Mouse (Mus musculus): ENCODE data around the gene Klhl29. TPM values are rescaled to one million over a fixed set of nuclear protein-coding genes. Genes with fewer than 3 reads are reported as not detected.

The Klhl29 gene
- total RNA-seq, 2 experiments from 2014 or later = not detected

DNA sequence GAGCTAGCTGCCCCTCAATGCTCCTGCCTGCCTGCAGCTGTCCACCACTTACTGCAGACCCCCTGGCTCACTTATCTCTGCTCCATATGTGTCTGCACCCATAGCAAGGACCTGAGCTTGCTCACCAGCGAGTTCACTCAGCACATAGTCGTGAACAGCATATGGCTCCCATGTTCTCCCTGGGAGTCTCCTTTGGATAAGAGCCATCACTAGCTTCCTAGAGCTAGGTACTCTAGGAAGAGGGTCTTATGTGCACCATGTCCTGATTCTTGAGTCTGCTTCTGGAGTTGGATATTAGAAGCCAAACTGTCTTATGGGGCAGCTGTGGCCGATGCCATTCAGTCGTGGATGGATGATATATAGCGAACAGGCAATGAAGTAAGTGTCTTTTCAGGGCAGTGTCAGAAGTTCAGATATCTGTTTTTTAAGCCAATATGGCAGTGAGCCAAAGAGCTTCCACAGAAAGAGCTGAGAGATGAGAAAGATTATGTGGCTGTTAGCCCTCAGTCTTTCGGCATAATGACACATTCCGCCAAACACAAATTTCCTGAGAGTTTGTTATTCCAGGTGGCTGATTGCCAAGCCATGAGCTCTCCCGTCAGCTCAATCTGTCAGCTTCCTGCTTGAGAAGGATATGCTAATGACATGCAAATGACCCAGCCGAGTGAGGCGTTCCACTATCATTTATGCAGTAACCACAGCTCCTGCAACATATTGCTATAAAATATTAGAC is 287.5 kb downstream of the Klhl29 start:
- no peak for ATAC-seq (replicated peaks; ENCODE audit: poor library complexity, severe bottlenecking)

DNA sequence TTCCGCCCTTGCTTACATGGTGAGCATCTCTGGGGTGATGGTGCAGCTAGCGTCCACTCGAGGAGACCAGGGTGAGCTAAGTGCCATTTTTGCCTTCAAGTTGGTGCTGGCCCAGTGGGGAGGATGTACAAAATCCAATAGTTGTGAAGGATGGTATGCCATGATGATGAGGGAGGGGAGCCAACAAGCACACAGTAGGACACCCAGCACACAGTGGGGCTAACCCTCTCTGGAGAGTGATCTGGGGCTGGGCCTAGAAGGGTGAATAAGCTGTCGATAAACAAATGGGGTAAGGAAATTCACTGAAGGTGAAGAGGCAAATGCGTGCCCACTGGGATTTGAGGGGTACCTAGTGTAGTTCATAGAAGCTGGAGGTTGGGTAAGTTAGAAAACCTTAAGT is 290.8 kb downstream of the Klhl29 start:
- ATAC-seq (replicated peaks; ENCODE audit: poor library complexity, severe bottlenecking) = no peak

GRCm38 (mm10) chr12:5081480-5081879 is 294.0 kb downstream of the Klhl29 start:
- ATAC-seq (replicated peaks; ENCODE audit: poor library complexity, severe bottlenecking) = no peak

DNA sequence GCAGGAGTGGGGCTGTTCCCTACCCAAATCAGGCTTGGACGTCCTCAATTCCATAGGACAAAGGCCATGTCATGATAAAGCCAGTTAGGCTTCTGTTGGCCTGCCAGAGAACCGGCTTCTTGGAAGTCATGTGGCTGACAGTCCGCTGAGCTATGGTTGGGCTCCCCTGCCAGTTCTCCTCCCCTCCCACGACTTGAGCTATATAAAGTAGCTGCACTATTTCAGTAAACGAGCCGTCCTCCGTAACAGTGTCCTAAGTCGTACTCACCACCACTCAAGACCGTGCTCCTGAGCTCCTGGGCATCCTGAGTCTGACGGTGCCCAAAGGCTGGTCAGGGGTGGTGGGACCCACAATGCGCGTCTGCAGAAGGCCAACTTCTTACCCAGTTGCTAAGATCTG is 302.3 kb downstream of the Klhl29 start:
- no peak for ATAC-seq (replicated peaks; ENCODE audit: poor library complexity, severe bottlenecking)

DNA sequence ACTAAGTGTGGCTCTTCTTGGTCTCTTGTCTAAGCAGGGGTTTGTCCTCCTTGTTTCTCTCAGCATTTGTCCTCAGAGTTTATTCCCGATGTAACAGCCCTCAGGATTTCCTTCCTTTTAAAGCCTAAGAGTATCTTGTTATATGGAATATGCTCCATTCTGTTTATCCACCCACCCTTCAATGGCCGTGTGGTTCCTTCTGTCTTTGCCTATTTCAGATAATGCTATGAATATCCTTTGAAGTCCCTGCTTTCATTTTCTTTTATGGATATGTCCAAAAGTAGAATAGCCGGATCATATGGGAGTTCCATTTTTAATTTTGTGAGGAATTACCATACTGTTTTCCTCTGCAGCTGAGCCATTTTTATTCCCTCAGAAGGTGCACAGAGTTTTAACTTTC is 305.4 kb downstream of the Klhl29 start:
- no peak for ATAC-seq (replicated peaks; ENCODE audit: poor library complexity, severe bottlenecking)

DNA sequence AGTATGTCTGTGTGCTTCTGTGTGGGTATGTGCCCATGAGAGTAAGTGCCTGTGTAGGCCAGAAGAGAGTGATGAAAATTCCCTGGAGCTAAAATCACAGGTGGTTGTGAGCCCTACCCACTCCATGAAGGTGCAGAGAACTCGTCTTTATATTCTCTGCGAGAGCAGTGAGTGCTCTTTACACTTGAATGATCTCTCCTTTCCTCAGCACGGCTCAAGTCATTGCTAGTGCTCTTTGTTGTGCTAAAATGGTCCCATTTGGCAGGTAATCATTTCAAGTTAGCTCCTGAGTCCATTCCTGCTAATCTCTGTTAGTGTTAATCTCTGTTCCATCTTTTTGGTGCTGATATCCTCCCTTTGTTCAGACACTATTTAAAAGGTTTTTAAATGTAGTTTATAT is 307.9 kb downstream of the Klhl29 start:
- ATAC-seq (replicated peaks; ENCODE audit: poor library complexity, severe bottlenecking) = no peak

- ATAC-seq (replicated peaks; ENCODE audit: poor library complexity, severe bottlenecking) = no peak
Observed at GRCm38 (mm10) chr12:5048104-5048503, 327.4 kb downstream of the Klhl29 start.

- ATAC-seq (replicated peaks; ENCODE audit: poor library complexity, severe bottlenecking) = no peak
Observed at GRCm38 (mm10) chr12:5044141-5044540, 331.3 kb downstream of the Klhl29 start.

DNA sequence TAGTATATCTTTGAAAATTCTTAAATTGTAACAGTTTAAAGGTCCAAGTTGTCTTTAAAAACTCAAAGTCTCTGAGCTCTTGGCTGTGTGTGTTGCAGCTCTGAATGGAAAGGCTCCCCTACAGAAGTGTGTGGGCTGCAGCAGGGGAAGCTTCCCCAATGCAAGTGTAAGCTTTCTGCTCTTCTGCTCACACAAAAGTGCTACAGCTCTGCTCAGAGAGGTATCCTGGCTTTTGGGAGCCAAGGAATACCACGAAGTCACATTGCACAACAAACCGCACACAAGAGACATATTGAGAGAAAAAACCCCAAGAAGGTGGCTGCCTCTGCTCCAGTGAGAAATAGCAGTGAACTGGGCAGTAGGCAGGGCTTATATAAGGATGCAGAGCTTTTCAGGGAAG is 337.5 kb downstream of the Klhl29 start:
- no peak for ATAC-seq (replicated peaks; ENCODE audit: poor library complexity, severe bottlenecking)

- no peak for ATAC-seq (replicated peaks; ENCODE audit: poor library complexity, severe bottlenecking)
Observed at GRCm38 (mm10) chr12:5029035-5029434, 346.4 kb downstream of the Klhl29 start.
